Mouse (Mus musculus): ENCODE measurements around the gene Slc1a5. TPM values are rescaled to one million over a fixed set of nuclear protein-coding genes. Genes with fewer than 3 reads are reported as not detected.

Gene Slc1a5
- 19.9 and 22.4 TPM in 2 replicates for polyA plus RNA-seq (2012)

DNA sequence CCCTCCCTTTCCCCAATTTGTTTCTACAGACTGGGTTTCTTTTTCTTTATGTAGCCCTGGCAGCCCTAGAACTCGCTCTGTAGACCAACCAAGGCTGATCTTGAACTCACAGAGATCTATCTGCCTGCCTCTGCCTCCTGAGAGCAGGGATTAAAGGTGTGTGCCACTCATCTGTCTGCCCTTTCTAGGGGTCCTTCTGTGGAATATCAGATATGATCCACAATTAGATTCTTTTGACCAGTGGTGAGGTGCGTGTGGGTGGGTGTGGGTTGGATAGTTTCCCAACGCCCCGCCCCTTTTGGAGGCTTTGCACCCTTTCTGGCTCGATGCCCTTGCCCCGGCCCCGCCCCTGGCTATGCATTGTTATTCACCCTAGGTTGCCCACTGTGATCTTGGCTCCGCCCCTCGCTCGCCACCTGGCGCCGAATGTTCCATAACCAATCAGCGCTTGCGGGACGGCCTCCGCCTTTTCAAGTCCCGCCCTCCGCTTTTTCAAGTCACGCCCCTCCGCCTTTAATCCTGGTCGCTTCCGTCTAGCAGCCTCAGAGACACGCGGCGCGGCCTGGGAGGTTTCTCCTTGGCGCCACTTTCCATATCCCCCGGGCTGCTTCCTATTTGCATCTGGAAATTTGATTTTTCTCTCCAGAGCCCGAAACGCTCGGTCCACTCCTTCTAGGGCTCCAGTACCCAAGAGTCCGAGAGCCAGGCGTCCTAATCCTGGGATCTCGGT lies at the start of gene Slc1a5:
Slc1a5 (plus strand) TSS at position 516 of the 730 bp plus-strand sequence.
- TF ChIP-seq GATA1 (IDR thresholded peaks at IDR 0.05; ENCODE audit: low read length): no peak

DNA sequence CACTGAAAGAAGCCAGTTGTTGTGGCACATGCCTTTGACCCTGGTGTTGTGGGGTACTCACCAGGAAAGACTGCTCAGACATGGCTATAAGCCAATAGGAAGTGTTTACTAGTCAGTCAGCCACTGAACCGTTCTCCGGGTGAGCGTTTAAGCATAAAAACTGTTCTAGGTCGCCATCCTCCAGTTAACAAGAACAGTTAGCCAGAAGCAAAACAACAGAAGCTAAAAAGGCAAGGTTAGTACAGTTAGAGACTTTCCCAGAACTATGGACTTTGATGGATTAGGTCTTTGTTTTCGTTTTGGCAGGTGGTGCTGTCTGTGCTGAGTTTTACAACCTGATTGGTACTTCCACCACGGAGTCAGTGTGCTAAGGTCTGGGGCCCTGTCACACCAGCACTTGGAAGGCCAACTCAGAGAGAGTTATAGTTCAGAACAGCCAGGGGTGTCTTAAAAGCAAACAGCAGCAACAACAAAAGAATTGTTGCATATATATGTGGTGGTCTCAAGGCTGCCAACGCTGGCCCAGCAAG lies 49.2 kb upstream of the Slc1a5 start:
- TF ChIP-seq GATA1 (IDR thresholded peaks at IDR 0.05; ENCODE audit: low read length): no peak

DNA sequence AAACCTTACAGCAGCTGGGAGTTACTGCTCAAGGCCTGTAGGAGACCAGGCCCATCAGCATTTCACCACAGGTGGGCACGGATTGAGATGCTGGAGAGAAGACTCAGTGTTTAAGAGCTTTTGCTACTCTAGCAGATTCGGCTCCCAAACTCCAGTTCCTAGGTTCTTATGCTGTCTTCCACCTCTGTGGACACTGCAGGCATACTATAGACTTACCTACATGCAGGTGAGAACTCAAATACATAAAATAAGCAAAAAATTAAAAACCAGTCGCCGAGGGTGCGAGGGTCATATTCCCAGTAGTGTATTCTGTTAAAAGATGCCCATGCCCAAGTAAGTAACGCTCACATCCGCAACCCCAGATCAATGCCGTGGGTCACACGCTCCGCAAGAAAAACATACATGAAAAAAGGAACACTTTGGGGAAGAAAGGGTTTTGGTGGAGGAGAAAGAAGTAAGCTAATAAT lies 43.5 kb upstream of the Slc1a5 start:
- no peak for TF ChIP-seq GATA1 (IDR thresholded peaks at IDR 0.05; ENCODE audit: low read length)

DNA sequence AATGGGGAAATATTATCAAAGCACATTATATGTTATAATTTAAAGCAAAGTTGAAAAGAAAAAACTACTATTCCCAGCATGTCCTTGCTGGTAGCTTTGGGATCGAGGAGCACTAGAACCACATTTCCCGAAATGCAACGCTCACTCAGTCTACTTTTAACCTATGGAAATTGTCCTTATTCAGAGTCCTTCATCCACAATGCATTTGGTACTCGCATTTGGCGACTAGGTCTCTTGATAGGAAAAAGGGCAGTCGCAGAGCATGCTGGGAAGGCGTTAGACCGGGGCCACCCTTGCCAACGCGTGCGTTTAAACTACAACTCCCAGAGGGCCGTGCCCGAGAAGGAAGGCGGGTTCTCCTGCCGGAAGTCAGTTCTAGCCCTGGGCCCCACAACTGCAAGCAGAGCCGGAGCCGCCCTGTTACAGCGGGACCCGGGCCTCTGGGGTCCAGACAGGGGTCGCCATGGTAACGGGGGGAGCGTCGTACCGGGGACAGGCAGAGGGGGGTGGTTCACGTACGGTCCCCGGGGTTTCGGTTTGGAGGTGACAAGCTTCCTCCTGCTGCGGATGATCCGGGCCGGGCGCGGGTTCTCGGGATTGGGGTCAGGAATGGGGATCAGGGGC lies 43.0 kb upstream of the Slc1a5 start, which contains the start of gene Ap2s1:
Ap2s1 (plus strand) TSS at position 338 of the 624 bp plus-strand sequence.
- TF ChIP-seq GATA1 (IDR thresholded peaks at IDR 0.05; ENCODE audit: low read length): no peak

DNA sequence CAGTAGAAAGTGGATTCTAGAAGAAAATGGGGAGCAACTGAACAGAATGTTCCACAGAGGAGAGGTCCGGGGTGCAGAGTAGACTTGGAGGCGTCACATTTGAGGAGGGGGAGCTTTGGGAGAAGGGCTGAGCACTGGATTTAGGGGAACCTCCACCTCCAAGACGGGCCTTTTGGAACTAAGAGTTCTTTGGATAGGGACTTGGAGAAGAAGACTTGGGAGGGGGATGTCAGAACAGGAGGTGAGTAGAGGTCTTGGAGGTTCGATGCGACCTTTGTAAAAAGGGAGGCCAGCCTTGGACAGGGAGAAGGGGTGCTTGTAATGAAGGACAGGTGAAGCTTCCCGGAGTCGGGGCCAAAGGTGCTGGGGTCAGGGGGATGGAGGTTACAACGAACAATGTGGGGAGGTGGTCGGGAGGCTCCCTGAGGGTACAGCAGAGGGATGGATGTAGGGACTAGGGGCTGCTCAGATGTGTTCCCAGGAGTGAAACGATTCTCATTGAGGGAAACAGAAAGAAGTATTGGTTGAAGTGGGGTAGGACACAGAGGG lies 42.0 kb upstream of the Slc1a5 start:
- TF ChIP-seq GATA1 (IDR thresholded peaks at IDR 0.05; ENCODE audit: low read length): no peak

DNA sequence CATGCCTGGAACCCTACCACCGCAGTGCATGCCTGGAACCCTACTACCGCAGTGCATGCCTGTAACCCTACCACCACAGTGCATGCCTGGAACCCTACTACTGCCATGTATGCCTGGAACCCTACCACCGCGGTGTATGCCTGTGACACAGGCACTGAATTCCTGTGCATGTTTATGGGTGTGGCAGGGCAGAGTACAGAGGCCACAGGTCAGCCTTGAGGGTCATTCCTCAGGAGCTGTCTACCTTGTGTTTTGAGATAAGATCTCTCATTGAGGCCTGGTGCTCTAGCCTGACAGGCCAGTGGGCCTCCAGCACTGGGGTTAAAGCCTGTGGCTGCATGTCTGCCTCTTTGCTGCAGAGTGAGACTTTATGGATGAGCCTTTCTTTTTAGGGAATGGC lies 35.8 kb upstream of the Slc1a5 start:
- no peak for TF ChIP-seq GATA1 (IDR thresholded peaks at IDR 0.05; ENCODE audit: low read length)

DNA sequence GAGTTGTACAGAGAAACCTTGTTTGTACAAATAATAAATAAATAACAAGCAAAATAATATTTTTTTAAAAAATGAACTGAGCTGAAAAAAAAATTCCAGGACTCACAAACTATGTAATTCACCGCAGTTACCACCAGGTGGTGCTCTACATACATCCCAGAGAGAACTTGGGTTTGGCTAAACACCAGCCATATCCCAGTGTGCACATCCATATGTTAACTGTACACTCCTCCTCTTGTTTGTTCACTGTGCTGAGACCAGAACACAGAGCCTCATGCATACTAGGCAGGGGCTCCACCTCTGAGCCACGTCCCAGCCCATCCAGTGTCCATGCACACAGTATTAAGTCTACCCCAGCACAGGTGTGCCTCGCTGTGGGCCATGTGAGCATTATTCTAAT lies 35.0 kb upstream of the Slc1a5 start:
- TF ChIP-seq GATA1 (IDR thresholded peaks at IDR 0.05; ENCODE audit: low read length): no peak

DNA sequence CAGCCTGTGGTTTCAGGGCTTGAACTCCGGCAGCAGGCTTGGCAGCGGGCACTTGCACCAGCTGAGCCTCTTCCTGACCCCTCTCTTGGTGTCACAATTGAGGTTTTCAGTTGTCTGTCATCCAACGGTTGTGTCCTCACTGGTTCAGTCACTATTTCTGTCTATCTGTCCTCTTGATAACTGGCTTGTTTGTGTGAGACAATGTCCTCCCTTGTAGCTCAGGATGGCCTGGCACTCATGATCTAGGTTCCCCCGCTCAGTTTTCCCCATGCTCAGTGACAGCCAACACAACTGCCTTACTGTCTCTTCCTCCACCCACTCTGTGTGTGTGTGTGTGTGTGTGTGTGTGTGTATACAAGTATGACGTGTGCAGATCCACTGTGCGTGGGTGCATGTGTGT lies 33.5 kb upstream of the Slc1a5 start:
- TF ChIP-seq GATA1 (IDR thresholded peaks at IDR 0.05; ENCODE audit: low read length): no peak

DNA sequence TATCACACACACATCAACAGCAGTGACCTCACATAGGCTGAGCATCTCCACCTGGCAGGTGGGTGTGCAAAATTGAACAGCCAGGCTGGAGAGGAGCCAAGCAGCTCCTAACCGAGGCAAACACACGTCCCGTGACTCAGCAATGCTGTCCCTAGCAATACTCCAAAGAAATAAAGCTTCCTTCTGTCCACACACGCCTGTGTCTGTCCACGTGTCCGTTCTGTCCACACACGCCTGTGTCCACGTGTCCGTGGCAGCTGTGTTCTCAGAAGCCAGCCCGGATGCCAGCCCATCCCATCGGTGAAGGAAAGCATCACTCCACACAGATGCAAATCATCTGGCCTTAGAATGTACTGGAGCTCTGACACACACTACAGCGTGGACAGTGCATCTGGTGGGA lies 29.1 kb upstream of the Slc1a5 start:
- TF ChIP-seq GATA1 (IDR thresholded peaks at IDR 0.05; ENCODE audit: low read length): no peak

DNA sequence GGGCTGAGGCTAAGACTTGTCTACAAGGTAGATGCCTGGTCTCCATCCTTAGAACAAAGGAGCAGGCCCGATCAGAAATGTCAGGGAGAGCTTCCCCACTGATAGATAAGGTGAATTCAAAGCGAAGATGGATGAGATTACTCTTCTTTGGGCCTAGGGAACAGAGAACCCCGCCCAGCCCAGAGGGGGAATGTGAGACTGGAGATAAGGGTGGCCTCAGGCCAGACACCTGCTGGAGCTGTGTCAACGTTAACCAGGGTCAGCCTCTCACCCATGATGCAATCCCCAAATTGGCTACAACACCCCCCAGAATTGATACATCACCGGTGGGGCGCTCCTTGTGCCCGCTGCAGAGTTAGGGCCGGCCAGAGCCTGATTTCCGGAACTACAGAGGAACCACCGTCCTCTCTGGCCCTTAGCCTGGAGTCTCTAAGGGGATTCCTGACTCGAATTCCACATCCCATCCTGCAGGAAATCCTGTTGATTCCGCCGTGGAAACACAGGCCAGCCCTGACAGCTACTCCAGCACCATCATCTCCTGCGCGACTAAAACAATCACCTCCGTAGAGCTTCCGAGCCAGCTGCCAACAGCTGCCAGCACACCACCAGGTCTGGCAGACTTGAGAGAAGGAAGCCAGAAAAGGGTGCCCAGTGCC lies 25.6 kb upstream of the Slc1a5 start:
- no peak for TF ChIP-seq GATA1 (IDR thresholded peaks at IDR 0.05; ENCODE audit: low read length)

DNA sequence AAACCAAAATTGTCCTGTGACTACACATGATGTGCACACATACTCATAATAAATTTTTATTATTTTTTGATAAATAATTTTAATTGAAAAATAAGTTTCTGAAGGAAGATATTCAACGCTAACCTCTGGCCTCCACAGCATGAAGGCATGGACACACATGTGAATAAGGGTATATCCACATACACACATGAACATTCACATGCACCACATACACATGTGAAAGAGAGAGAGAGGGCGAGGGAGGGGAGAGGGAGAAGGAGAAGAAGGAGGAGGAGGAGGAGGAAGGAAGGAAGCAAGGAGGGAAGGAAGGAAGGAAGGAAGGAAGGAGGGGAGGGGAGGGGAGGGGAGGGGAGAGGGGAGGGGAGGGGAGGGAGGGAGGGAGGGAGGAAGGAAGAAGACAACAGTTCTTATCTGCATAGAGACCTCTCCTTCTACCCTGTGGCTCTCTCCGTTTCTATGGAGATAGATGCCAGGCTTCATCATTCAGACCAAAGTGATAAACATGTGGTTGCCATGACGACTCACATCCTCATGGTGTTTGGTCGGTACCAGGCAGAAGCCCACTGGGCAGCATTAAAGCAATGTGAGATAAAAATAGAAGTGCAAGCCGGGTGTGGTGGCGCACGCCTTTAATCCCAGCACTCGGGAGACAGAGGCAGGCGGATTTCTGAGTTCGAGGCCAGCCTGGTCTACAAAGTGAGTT lies 22.1 kb upstream of the Slc1a5 start:
- TF ChIP-seq GATA1 (IDR thresholded peaks at IDR 0.05; ENCODE audit: low read length): no peak

DNA sequence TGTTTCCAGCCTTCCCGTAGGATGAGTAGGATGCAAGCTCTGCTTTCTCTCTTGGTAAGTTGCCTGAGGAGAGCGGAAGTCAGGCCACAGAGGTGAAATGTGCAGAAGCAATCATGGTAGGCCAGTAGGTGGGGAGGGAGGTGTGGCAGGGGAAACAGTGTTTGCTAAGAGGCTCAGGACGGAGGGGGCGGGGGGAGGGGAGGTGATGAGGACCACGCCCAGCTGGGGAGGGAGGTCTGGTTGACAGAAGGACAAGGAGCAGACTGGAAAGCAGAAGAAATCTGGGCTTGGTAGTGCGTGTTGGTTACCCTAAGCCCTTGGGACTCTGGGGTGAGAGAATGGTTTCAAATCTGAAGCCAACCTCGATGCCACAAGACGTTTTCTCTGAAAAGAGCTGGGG lies 20.8 kb upstream of the Slc1a5 start:
- no peak for TF ChIP-seq GATA1 (IDR thresholded peaks at IDR 0.05; ENCODE audit: low read length)

DNA sequence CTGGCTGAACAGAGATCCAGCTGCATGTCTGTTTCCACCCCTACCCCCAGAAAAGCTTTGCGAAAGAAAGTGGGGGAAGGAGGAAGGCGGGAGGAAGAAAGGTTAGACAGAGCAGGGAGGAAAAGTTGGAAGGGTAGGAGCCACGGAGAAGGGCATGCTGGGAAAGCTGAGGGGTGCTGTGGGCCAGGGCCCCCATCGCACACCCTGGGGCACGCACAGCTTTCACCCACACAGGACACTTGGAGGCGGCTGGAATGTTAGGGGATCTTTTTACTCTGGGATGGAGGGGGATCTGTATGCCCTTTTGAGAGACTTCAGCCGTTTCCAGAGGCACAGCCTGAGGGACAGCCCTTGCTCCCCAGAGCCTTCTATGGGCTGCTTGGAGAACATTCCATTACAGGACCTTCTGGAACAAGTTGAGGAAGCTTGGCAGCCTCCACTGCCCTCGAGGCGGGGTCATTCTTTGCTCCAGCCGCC lies 20.1 kb upstream of the Slc1a5 start:
- TF ChIP-seq GATA1 (IDR thresholded peaks at IDR 0.05; ENCODE audit: low read length): no peak

DNA sequence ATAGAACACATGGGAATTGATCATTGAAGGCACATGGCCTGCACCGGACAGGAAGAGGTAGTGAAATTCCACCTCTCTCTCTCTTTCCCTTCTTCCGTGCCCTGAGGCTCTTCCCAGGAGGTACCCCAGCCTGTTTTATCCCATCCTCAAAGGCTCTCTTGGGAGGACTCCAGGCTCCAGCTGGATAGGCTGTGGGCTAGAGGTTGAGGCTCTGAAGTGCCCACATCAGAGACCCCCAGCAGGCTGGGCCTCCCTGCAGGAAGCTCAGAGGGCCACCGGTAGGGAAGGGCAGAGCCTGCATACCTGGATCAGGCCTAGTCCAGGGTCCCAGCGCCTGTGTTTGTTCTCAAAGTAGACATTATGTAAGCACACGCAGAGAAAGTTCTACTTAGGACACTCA lies 19.5 kb upstream of the Slc1a5 start:
- no peak for TF ChIP-seq GATA1 (IDR thresholded peaks at IDR 0.05; ENCODE audit: low read length)
